Mouse (Mus musculus): Measurements from ENCODE around the gene Lingo1. TPM values are rescaled to one million over a fixed set of nuclear protein-coding genes. Genes with fewer than 3 reads are reported as not detected.

The Lingo1 gene
- polyA plus RNA-seq, 1 experiment from 2014 or later = 1.8 TPM

DNA sequence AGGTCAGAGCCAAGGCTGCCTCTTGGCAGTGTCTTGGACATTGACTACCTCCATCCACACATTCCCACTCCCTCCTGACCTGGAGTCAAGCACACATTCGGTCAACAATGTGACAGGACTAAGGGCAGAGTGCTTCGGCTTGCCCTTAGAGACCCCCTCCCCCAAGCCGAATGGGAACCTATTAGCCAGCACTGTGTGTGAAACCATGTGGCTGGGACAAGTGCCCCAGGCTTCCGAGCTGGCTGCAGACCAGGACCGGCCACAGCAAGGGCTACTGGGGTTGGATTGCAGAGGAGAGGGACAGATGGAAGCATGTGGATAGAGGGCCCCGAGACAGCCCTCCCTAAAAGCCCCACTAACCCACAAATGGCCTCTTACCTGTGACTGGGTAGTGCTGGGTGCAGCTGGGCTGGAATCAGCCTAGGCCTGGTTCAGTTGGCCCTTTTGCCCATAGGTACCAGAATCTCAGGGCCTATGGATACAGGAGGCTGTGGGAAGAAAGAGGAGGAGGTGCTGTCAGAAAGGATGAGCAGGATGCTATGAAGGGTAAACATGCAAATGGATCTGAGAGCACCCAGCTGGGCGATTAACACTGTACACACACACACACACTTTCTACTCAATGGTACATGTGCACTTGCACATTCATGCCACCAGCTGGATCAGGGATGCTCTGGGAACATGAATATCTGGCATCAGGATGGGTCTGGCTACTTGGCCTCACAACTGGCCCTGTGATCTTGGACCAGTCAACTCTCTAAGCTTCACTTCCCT lies 20.9 kb downstream of the Lingo1 start:
- no peaks in the 10 kb centered on the region for H3K9me3 ChIP-seq (replicated peaks)
- ATAC-seq (ENCODE audit: insufficient number of reproducible peaks, low FRiP score) = no peak
- no peaks in the 10 kb centered on the region for H3K36me3 ChIP-seq
- no peak overlapping the region for H3K4me3 ChIP-seq
- H3K27ac ChIP-seq (ENCODE audit: poor library complexity, severe bottlenecking) = no peak overlapping the region
- H3K4me2 ChIP-seq = no peak overlapping the region
- H3K27me3 ChIP-seq (replicated peaks) = peaks cover 39% of the 10 kb centered on the region
- no peaks in the 10 kb centered on the region for H3K4me1 ChIP-seq (replicated peaks)
- 66% methylated on average over 7 of the region's 7 CpGs for whole genome bisulfite sequencing
- H3K9ac ChIP-seq = no peak overlapping the region

DNA sequence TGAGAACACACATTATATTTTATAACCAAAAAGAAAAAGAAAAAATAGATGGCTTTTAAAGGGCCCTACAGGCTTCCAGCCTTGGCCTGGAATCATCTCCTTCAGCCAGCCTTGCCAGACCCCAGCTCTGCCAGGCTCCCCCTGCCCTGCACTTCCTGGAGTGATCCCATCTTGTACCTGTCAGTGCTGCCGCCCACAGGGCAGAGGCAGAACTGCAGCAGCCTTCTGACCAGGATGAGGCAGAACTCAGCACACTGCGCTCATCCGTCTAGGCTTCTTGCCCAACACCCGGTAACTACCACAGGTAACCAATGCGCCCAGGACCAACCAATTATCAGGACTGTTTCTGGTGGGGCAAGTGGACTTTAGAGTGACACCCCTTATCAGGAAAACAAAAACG lies 22.0 kb downstream of the Lingo1 start:
- no peak overlapping the region for H3K9ac ChIP-seq
- H3K4me1 ChIP-seq (replicated peaks) = no peaks in the 10 kb centered on the region
- H3K36me3 ChIP-seq = no peaks in the 10 kb centered on the region
- H3K4me3 ChIP-seq = no peak overlapping the region
- ATAC-seq (ENCODE audit: insufficient number of reproducible peaks, low FRiP score) = no peak
- 39% methylated on average over 6 of the region's 6 CpGs for WGBS
- H3K27me3 ChIP-seq (replicated peaks) = peaks cover 41% of the 10 kb centered on the region
- H3K27ac ChIP-seq (ENCODE audit: poor library complexity, severe bottlenecking) = no peak overlapping the region
- no peak overlapping the region for H3K4me2 ChIP-seq
- no peaks in the 10 kb centered on the region for H3K9me3 ChIP-seq (replicated peaks)

DNA sequence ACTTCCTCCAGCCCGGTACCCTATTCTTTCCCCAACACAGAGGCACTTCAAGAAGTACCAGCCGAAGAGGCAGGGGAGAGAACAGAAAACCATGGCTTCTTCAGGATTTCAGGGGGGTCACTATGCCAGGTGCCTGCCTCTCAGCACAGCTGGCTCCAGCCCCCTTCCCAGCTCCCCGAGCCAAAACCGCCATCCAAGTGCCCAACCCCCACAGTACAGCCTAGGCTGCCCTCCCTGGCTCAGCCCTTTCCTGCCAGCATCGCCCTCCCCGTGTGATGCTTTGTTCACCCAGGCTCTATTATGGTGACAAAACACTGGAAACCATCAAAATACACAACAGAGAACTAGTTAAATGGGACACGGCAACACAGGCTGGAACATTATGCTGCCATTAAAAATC lies 22.6 kb downstream of the Lingo1 start:
- no peaks in the 10 kb centered on the region for H3K36me3 ChIP-seq
- no peaks in the 10 kb centered on the region for H3K4me1 ChIP-seq (replicated peaks)
- H3K4me3 ChIP-seq = no peak overlapping the region
- 76% methylated on average over 7 of the region's 7 CpGs for WGBS
- no peaks in the 10 kb centered on the region for H3K9me3 ChIP-seq (replicated peaks)
- no peak overlapping the region for H3K27ac ChIP-seq (ENCODE audit: poor library complexity, severe bottlenecking)
- H3K9ac ChIP-seq = no peak overlapping the region
- peaks cover 45% of the 10 kb centered on the region for H3K27me3 ChIP-seq (replicated peaks)
- H3K4me2 ChIP-seq = no peak overlapping the region
- no peak for ATAC-seq (ENCODE audit: insufficient number of reproducible peaks, low FRiP score)

DNA sequence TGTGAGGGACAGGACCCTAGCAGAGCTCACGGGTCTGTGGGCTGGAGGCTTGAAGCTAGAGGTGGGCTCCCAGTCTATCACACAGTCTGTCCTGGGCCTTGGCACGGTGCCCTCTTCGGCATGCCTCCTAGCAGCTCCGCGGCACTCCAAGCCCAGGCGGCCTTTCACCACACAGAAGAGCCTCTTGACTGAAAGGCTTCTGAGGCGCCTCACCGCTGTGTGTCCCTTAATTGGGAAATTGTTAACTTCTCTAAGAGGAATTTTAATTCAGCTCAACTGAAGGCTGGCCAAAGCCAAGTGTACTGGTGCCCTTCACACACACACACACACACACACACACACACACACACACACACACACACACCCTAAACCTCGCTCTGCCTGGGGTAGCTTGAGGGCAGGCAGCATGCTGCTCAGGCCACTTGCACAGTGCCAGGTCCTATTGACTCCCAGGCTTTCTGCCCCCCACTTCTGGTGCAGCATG lies 28.6 kb downstream of the Lingo1 start:
- ATAC-seq (ENCODE audit: insufficient number of reproducible peaks, low FRiP score) = peak; percentile 50; the same call in 1 of the 2 replicates
- Histone ChIP-seq H3K27ac (ENCODE audit: poor library complexity, severe bottlenecking) (no peak overlapping the region), H3K27me3 (replicated peaks) (peaks cover 38% of the 10 kb centered on the region), H3K4me2 (no peak overlapping the region), H3K4me3 (no peak overlapping the region), H3K9me3 (replicated peaks) (no peaks in the 10 kb centered on the region), H3K36me3 (no peaks in the 10 kb centered on the region), H3K4me1 (replicated peaks) (peaks cover 11% of the 10 kb centered on the region), H3K9ac (no peak overlapping the region)
- WGBS = 51% methylated on average over 9 of the region's 9 CpGs

DNA sequence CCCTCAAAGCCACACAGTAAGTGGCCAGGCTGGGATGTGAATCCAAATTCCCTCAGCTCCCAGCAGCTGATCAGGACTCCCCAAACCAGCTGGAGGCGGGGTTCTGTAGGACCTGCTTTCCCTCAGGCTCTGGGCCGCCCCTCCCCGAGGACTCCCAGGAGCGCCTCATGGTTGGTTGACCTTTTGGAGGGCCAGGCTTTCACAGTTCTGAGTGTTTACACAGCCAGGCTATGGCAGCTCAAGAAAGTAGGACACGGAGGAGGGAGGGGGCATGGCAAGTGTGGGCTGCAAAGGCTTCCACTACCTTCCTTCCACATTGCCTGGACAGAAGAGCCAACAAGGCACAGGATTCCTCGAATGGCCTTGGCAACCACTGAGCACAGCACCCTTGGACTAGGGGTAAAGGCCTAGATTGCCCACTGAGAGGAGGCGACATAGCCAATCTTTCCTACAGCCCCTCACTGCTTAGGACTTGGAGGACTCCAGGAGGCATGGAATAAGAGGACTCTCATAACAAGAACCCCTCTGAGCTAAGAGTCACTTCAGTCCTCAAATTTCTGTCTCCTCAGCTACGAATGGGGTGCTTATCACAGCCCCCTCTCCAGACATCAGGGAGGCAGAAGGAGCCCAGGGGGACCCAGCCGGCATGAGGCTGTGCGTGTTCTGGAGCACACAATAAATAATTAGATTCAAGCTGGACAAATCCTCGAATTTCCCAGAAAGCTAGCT lies 29.5 kb downstream of the Lingo1 start:
- H3K4me3 ChIP-seq = no peak overlapping the region
- peaks cover 11% of the 10 kb centered on the region for H3K4me1 ChIP-seq (replicated peaks)
- H3K4me2 ChIP-seq = no peak overlapping the region
- peaks cover 34% of the 10 kb centered on the region; the same call in 1 of the 2 replicates for H3K27me3 ChIP-seq (replicated peaks)
- no peak overlapping the region for H3K27ac ChIP-seq (ENCODE audit: poor library complexity, severe bottlenecking)
- ATAC-seq (ENCODE audit: insufficient number of reproducible peaks, low FRiP score) = no peak
- no peaks in the 10 kb centered on the region for H3K36me3 ChIP-seq
- no peak overlapping the region for H3K9ac ChIP-seq
- no peaks in the 10 kb centered on the region for H3K9me3 ChIP-seq (replicated peaks)
- WGBS = 60% methylated on average over 11 of the region's 11 CpGs

DNA sequence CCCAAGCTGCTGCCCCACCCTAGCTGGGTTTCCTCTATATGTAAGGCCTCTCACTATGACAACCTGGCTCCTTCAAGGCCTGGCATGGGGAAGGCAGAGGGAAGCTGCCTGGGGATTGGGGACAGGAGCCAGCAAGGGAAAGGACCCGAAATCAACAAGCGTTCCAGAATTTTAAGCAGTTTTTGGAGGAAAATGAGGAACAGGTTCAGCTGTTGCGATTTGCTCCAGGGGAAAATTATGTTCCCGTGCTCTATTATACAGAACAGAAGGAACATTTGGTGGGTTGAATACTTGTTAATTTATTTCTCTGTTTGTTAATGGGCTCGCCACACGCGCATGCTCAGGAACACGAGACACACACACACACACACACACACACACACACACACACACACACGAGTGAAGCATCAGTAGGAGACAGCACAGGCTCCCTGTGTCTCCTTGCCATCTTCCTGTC lies 34.1 kb downstream of the Lingo1 start:
- no peak overlapping the region for H3K27ac ChIP-seq (ENCODE audit: poor library complexity, severe bottlenecking)
- H3K4me2 ChIP-seq = no peak overlapping the region
- WGBS = 84% methylated on average over 9 of the region's 9 CpGs
- H3K9me3 ChIP-seq (replicated peaks) = no peaks in the 10 kb centered on the region
- H3K4me3 ChIP-seq = no peak overlapping the region
- peaks cover 9% of the 10 kb centered on the region; the same call in 1 of the 2 replicates for H3K4me1 ChIP-seq (replicated peaks)
- no peak for ATAC-seq (ENCODE audit: insufficient number of reproducible peaks, low FRiP score)
- H3K9ac ChIP-seq = no peak overlapping the region
- no peaks in the 10 kb centered on the region for H3K36me3 ChIP-seq
- H3K27me3 ChIP-seq (replicated peaks) = peaks cover 47% of the 10 kb centered on the region

DNA sequence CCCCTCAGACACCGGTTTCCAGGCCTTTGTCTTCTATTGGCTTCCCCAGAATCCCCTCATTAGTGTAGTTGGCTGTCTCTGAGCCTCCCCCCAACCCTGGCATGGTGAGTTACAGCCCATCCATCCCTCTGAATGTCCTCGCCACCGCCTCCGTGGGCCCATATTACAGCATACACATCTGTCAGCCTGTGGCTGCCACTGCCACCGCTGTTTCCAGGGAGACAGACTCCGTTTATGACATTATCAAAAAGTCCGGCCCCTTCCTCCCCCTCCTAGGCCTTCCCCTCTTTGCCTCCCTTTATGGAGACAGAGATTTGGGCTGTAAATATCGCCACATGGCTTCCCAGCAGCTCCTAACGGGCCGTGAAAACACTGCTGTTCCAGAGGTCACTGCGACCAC lies 38.5 kb downstream of the Lingo1 start:
- Histone ChIP-seq H3K4me1 (replicated peaks) (peaks cover 9% of the 10 kb centered on the region; the same call in 1 of the 2 replicates), H3K36me3 (no peaks in the 10 kb centered on the region), H3K9me3 (replicated peaks) (no peaks in the 10 kb centered on the region), H3K27me3 (replicated peaks) (peaks cover 43% of the 10 kb centered on the region), H3K27ac (ENCODE audit: poor library complexity, severe bottlenecking) (no peak overlapping the region), H3K4me2 (no peak overlapping the region), H3K4me3 (no peak overlapping the region), H3K9ac (no peak overlapping the region)
- 39% methylated on average over 11 of the region's 11 CpGs for WGBS
- no peak for ATAC-seq (ENCODE audit: insufficient number of reproducible peaks, low FRiP score)

DNA sequence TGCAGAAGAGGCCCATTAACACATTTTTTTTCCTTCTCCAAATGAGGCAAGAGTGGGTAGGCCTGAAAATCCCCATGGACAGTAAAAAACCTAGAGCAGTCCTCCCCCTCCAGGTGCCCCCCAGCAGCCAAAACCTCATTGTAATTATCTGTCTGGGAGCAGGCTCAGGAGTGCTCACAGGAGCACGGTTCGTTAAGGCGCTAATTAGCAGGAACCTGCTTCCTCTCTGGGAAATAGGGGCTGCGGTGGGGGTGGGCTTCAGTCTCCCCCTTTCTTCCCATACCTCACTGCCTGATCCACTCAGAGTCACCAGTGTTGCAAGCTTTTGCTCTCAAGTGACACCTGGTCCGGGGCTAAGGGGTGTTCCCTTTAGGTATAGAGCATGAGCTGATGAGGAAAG lies 41.1 kb downstream of the Lingo1 start:
- peaks cover 9% of the 10 kb centered on the region; the same call in 1 of the 2 replicates for H3K4me1 ChIP-seq (replicated peaks)
- no peak overlapping the region for H3K9ac ChIP-seq
- WGBS = 81% methylated on average over 5 of the region's 5 CpGs
- H3K4me3 ChIP-seq = no peak overlapping the region
- no peaks in the 10 kb centered on the region for H3K9me3 ChIP-seq (replicated peaks)
- peaks cover 27% of the 10 kb centered on the region; the same call in 1 of the 2 replicates for H3K27me3 ChIP-seq (replicated peaks)
- H3K4me2 ChIP-seq = no peak overlapping the region
- no peak overlapping the region for H3K27ac ChIP-seq (ENCODE audit: poor library complexity, severe bottlenecking)
- no peaks in the 10 kb centered on the region for H3K36me3 ChIP-seq
- no peak for ATAC-seq (ENCODE audit: insufficient number of reproducible peaks, low FRiP score)

DNA sequence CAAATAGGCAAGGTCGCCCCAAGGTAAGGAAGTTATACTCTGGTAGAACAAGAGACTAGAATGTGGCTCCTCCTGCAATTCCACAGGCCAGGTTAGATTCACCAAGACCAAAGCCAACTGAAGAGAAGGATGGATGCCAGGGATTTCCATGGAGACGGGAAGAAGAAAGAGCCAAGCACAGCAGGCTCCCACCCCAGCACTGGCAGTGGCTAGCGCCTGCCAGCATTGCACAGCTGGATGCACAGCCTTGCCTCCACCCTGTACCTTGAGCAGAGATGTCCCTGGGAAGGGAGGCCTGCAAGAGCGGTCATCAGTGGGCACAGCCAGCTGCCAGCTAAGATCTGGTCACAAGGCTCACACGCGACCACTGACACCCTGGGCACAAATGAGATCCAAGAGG lies 42.9 kb downstream of the Lingo1 start:
- Histone ChIP-seq H3K4me2 (no peak overlapping the region), H3K27me3 (replicated peaks) (peaks cover 22% of the 10 kb centered on the region; the same call in 1 of the 2 replicates), H3K4me3 (no peak overlapping the region), H3K4me1 (replicated peaks) (peaks cover 9% of the 10 kb centered on the region; the same call in 1 of the 2 replicates), H3K36me3 (no peaks in the 10 kb centered on the region), H3K27ac (ENCODE audit: poor library complexity, severe bottlenecking) (no peak overlapping the region), H3K9me3 (replicated peaks) (no peaks in the 10 kb centered on the region), H3K9ac (no peak overlapping the region)
- no peak for ATAC-seq (ENCODE audit: insufficient number of reproducible peaks, low FRiP score)
- 63% methylated on average over 6 of the region's 6 CpGs for WGBS

DNA sequence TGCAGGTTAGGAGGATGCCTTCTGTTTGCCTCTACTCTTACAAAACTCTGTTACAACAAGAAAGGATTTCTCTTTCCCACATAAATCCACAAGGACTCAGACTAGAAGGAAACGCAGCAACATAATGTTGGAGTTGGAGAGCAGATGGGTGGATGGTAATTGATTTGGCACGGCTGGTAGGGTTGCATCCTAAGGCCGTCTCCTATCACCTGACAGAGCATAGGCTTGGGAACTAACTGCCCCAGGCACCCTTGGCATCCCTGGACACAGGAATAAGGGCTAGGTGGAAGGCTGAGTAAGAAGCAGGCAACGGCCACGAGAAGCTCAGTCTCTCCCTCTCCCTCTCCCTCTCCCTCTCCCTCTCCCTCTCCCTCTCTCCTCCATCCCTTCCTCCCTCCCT lies 48.2 kb downstream of the Lingo1 start:
- no peaks in the 10 kb centered on the region for H3K36me3 ChIP-seq
- H3K4me1 ChIP-seq (replicated peaks) = no peaks in the 10 kb centered on the region
- H3K9me3 ChIP-seq (replicated peaks) = no peaks in the 10 kb centered on the region
- H3K27me3 ChIP-seq (replicated peaks) = peaks cover 3% of the 10 kb centered on the region; the same call in 1 of the 2 replicates
- H3K4me3 ChIP-seq = no peak overlapping the region
- WGBS = 66% methylated on average over 5 of the region's 5 CpGs
- no peak overlapping the region for H3K4me2 ChIP-seq
- no peak overlapping the region for H3K27ac ChIP-seq (ENCODE audit: poor library complexity, severe bottlenecking)
- ATAC-seq (ENCODE audit: insufficient number of reproducible peaks, low FRiP score) = no peak
- no peak overlapping the region for H3K9ac ChIP-seq

DNA sequence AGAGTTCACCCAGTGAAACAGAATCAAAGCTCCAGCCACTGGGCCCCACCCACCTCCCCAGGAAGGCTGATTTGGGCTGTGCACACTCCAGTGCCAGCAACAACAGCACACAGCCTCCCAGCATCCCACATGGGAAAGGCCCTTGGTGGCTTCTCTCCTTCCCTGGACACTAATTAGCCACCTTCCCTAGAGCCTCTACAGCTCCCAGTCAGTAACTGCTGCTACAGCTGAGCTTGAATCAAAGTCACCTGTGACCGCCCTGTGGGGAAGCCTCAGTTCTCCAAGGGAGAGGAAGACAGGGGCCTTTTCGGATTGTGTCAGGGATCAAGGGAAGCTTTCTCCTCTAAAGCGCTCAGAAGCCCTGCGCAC lies 49.4 kb downstream of the Lingo1 start:
- 67% methylated on average over 4 of the region's 4 CpGs for WGBS
- ATAC-seq (ENCODE audit: insufficient number of reproducible peaks, low FRiP score) = no peak
- no peak overlapping the region for H3K27ac ChIP-seq (ENCODE audit: poor library complexity, severe bottlenecking)

More for the DNA sequence above, 49.4 kb downstream of the Lingo1 start:
- H3K9ac ChIP-seq = no peak overlapping the region
- H3K4me2 ChIP-seq = no peak overlapping the region
- H3K9me3 ChIP-seq (replicated peaks) = no peaks in the 10 kb centered on the region
- H3K27me3 ChIP-seq (replicated peaks) = peaks cover 3% of the 10 kb centered on the region; the same call in 1 of the 2 replicates
- no peak overlapping the region for H3K4me3 ChIP-seq
- H3K36me3 ChIP-seq = no peaks in the 10 kb centered on the region
- H3K4me1 ChIP-seq (replicated peaks) = no peaks in the 10 kb centered on the region
